Mouse (Mus musculus) liver (tissue): ENCODE measurements around the gene Pole2.
"Not testable (repeated sequence)": the region's sequence is repeated elsewhere in the genome, so short reads cannot be mapped to it uniquely, and the experiment has no call there.

Source experiments
- DNase-seq: peaks from one replicate; pipeline ENCODE4 v3.0.0-alpha.2; 2020; ENCODE audit warnings: mixed read lengths

The Pole2 gene

GRCm38 (mm10) chr12:69177526-69177925 is 50.5 kb downstream of the Pole2 start:
- no peak for DNase-seq

DNA sequence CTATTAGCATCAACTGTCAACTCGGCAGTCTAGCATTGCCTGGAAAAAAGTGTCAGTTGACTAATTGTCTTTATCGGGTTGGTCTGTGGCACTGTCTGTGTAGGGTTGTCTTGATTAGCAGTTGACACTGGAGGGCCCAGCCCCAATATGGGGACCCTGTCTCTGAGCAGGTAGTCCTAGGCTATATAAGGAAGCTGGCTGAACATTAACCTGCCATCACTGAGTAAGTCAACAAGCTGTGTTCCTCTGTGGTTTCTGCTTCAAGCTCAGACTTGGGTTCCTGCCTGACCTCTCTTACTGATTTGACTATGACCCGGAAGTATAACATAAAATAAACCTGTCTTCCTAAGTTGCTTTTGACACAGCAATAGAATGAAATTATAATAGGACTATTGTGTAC is 52.0 kb downstream of the Pole2 start:
- no peak for DNase-seq

GRCm38 (mm10) chr12:69171307-69171706 is 56.7 kb downstream of the Pole2 start:
- DNase-seq: no peak

GRCm38 (mm10) chr12:69168461-69169106 is 59.4 kb downstream of the Pole2 start, which contains the start of gene Lrr1:
TSS of gene Lrr1 (plus strand) at chr12:69168814.
- DNase-seq: peak; percentile 89

DNA sequence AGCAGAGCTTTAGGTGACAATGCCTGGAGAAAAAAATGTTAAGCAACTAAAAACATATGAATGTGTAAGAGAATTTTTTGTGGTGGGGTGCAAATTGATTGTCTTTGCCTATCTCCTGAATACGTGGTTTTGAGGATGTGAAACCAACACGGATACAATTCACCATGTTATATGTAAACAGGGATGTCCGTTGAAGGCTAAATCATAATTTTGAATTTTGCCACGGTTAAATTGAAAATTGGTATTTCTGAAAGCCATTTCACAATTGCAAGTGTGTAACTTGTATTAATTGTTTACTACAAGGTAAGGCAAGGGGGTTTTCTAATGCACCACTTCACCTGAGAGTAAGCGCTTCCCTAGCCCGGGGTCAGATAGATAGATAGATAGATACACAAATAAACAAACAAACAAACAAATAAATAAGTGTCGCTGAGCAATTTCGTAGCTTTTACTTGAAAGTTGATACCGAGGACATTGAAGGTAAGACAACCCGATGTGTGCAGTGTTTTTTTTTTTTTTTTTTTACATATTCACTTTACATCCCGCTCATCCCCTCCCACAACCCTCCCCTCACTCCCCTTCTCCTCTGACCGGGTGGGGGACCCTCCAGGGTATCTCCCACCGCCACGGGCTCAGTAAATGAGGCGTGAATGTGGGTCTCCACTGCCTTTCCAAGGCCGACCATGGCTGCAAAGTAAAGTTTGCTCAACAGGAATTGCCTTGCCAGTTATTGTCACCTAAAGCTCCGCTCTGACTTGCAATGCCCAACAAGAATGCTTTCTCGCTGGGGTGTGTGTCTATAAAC is 60.1 kb downstream of the Pole2 start:
- DNase-seq: no peak

DNA sequence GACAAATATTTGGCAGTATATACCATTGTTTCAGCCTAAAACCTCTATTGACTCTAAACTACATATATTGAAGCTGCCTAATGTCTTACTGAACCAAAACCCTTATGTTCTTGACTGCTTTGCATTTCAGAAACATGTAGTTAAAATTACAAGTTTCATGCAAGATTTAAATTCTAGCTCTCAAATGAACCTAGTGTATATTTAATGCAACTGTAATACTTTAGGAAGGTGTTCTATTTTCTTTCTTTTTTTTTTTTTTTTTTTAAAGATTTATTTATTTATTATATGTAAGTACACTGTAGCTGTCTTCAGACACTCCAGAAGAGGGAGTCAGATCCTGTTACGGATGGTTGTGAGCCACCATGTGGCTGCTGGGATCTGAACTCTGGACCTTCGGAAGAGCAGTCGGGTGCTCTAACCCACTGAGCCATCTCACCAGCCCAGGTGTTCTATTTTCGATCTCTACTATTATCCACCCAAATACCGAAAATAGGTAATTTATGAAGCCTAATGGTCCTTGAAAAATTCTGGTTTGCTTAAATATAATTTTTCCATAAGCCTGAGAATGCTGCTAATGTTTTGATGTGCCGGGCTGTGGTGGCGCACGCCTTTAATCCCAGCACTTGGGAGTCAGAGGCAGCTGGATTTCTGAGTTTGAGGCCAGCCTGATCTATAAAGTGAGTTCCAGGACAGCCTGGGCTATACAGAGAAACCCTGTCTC is 61.0 kb downstream of the Pole2 start:
- not testable (repeated sequence) for DNase-seq

- DNase-seq: no peak
Observed at GRCm38 (mm10) chr12:69164904-69165303, 63.1 kb downstream of the Pole2 start.

- DNase-seq: not testable (repeated sequence)
Observed at GRCm38 (mm10) chr12:69163586-69163985, 64.4 kb downstream of the Pole2 start.

DNA sequence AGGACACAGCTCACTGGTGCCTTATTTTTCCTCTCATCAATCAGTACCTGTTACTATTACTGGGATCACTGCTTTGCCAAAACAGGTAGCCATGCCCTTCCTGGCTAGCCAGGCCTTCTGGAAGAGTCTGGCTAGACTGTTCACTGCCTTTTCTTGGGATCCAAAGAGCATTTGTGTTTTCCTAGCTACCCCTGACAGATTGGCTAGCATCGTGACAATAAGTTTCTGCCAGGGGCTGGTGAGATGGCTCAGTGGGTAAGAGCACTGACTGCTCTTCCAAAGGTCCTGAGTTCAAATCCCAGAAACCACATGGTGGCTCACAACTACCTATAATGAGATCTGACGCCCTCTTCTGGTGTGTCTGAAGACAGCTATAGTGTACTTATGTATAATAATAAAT is 67.3 kb downstream of the Pole2 start:
- not testable (repeated sequence) for DNase-seq

GRCm38 (mm10) chr12:69159578-69159940 is 68.4 kb downstream of the Pole2 start:
- DNase-seq: no peak

DNA sequence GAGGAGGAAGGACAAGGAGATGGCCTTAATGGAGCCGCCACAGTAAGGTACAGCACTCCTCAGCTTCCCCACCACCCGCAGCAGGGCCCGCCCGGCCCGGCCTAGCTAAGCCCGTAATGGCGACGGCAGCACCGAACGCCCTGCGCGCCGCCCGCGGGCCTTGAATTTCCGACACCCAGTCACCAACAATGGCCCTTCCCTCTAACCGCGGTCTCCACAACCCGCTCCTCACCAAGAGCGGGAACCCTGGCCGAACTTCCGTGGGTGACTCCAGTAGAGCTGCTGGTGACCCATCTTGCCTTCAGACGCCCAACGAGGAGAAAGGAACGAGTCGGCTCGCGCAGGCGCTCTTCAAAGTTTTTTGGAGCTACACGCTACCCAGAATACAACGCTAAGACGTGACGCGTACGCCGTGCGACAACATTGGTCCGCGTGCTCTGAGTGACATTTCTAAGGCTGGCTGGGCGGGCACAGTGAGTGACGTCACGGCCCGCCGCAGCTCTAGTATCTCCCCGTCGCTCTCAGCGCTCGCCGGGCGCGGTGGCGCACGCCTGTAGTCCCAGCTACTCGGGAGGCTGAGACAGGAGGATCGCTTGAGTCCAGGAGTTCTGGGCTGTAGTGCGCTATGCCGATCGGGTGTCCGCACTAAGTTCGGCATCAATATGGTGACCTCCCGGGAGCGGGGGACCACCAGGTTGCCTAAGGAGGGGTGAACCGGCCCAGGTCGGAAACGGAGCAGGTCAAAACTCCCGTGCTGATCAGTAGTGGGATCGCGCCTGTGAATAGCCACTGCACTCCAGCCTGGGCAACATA is 69.0 kb downstream of the Pole2 start, which contains the start of gene Rps29:
Gene Rps29 (minus strand): TSS at position 422 of the 813 bp plus-strand sequence.
- DNase-seq: peak; percentile 98

GRCm38 (mm10) chr12:69158366-69158764 is 69.6 kb downstream of the Pole2 start:
- DNase-seq: no peak

DNA sequence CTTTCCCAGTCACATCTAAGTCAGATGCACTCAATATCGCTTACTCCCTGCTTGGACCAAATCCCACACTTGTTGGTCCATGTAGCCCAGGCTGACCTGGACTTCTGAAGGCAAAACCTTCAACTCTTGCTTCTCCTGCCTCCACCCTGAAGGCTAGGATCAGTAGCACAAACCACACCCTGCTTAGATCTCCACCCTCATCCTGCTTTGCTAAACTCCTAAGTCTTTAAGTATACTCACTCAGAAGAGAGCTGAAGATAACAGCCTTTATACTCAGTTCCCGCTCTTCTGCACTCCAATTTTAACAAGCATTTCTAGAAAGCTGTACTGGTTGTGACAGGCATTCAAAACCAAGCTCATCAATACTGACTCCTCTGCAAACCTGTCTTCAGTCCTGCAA is 70.9 kb downstream of the Pole2 start:
- DNase-seq: peak; percentile 47

GRCm38 (mm10) chr12:69156436-69156835 is 71.6 kb downstream of the Pole2 start:
- DNase-seq: no peak

DNA sequence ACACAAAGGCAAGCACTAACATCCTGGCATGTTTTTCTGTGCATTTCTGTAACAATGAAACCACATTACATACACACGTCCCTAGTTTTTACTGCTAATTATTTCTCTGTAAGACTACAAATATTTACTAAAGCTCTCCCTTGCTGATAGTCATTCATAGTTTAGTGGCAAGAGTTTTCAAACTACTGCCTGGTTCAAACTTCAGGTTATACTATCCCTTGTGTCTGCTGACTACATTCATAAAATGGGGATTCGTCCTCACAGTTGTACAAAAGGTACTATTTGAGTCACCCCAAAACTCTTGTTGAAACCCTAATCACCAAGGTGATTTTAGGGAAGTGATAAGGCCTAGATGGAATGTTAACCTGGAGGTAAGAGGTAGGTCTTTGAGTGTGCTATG is 72.1 kb downstream of the Pole2 start:
- no peak for DNase-seq
